Mouse (Mus musculus) ovary, postnatal 36 days (tissue): ENCODE results near the gene Spred2.

Experiments
- DNase-seq: peaks from one replicate; pipeline ENCODE4 v3.0.0; 2022; ENCODE audit warnings: low spot score, mixed read lengths

The Spred2 gene

DNA sequence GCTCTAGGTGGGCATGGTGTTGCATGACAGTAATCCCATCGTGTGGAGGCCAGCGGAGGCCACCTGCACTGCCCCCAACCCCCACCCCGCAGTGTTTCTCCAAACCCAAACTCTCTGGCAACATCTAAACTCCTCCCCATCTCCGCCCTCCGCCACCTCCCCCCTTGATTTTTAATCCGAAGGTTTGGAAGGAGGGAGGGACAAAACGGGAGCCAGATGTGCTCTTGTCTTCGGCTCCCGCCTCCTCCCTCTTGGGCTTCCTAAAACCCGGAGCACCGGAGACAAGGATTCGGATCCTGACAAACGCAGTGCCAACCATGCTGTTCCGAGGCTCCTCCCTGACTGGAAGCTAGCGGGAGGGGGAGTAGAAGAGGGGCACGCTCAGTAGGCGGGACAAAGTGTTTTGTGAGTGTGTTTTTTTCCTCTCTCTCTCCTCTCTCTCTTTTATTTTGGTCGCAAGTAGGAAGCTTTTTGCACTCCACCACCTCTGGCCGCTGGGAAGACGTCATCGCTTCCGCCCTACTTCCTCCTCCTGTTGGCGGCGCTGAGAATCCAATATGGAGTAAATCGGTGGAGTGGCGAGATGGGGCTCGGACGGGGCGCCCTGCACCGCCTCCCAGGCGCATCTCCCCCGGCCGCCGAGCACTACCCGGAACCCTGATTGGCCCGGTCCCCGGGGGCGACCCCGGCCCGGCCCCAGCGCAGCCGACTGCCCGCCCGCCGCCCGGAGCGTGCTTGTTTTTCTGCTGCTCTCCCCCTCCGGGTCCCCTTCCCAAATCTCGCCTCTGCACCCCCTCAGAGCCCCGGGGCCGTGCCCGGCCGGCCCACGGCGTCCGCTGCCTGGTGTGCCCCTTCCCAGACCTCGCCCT lies at the start of gene Spred2:
Gene Spred2, plus strand, starts transcription at position 488 of the 869 bp plus-strand sequence.
- peak; percentile 85 for DNase-seq

- no peak for DNase-seq
These were observed 48.6 kb upstream of the Spred2 start for GRCm38 (mm10) chr11:19875551-19875950.

GRCm38 (mm10) chr11:19875964-19876363 lies 48.2 kb upstream of the Spred2 start:
- DNase-seq, result no peak

GRCm38 (mm10) chr11:19877239-19877915 lies 46.8 kb upstream of the Spred2 start:
- no peak for DNase-seq

DNA sequence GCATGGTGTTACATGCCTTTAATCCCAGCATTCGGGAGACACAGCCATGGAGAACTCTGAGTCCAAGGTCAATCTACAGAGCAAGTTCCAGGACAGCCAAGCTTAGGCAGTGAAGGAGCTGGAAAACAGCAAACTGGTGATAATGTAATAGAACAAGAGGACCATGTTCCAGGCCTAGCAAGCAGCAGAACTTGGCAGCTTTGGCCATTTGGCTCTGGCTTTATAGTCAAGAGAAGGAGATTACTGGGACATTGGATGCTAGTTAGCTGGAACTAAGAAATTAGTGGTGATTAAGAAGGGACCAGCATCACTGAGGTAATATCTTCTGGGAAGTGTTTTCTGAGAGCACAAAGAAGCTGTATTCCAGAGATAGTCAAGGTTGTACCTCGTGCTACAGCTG lies 42.8 kb upstream of the Spred2 start:
- no peak for DNase-seq

- no peak for DNase-seq
These were observed 33.3 kb upstream of the Spred2 start for GRCm38 (mm10) chr11:19890700-19891406.

DNA sequence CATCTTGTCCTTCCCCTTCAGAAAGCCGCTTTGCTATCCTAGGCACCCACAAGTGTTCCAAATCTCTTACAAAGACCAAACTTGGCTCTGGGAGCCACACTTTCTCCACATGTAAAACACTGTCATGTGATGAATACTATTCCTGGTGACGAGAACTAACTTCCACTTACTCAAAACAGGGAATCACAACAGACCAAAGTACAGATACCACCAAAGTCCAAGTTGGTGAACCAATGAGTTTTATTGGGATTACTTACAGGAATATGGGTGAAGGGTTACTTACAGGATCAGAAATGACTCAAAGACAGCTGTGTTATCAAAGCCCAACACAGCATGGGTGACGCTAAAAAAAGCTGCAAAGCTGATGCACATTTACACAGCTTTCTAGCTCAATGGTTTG lies 30.9 kb upstream of the Spred2 start:
- no peak for DNase-seq

GRCm38 (mm10) chr11:19899621-19900020 lies 24.6 kb upstream of the Spred2 start:
- DNase-seq, result no peak

DNA sequence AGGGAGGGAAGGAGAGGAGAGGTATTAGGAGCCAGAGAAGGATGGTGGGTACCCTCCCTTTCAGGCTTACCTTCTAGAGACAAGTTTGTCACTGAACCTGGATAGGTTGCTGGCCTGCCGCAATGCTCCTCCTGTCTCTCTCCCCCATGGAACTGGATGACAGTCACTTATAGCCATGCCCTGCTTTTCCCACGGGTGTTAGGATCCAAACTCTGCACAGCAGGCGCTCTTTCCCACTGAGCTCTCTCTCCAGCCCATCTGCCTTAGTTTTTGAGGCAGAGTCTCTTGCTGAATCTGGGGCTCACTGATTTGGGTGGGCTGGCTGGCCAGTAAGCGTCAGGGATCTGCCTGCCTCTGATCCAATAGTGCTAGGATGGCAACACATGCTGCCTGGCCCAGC lies 23.5 kb upstream of the Spred2 start:
- no peak for DNase-seq

DNA sequence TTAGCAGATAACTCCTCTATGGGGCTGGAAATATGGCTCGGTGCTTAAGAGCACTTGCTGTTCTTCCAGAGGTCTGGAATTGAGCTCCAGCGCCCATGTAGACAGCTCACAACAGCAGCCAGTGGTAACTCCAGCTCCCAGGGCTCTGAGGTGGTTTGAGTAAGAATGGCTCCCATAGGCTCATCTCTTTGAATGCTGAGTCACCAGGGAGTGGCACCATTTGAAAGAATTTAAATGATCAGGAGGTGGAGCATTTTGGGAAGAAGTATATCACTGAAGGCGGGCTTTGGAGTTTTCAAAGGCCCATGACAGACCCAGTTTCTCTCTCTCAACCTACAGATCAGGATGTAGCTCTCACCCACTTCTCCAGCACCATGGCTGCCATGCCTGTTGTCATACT lies 13.0 kb upstream of the Spred2 start:
- no peak for DNase-seq

DNA sequence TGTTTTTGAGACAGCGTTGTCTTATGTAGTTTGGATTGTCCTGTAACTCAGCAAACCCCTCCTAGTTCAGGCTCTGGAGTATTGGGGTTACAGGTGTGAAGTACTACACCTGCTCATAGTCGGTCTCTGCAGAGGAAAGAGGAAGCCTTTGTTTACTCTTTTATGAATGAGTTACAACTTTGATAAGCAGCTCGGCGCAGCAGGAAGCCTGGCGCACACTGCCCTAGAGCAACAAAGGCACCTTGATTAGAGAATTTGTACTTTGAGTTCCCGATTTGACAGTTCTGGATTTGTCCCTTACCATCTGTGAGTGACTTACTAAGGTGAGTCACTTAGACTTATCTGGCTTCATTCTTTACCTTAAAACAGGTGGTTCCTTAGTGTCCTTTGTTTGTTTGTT lies 12.0 kb upstream of the Spred2 start:
- DNase-seq, result no peak

DNA sequence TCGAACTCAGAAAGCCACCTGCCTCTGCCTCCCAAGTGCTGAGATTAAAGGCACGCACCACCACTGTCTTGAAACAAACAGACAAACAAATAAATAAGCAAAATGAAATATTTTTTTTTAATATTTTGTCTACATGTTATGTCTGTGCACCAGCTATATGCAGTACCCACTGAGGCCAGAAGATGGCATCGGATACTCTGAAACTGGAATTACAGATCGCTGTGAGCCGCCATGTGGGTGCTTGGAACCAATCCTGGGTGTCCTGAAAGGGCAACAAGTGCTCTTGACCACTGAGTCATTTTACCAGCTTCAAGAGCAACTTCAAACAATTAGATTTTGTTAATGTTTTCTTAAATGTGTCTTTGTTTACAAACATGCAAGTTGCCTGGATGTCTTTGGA lies 11.5 kb upstream of the Spred2 start:
- DNase-seq, result no peak

DNA sequence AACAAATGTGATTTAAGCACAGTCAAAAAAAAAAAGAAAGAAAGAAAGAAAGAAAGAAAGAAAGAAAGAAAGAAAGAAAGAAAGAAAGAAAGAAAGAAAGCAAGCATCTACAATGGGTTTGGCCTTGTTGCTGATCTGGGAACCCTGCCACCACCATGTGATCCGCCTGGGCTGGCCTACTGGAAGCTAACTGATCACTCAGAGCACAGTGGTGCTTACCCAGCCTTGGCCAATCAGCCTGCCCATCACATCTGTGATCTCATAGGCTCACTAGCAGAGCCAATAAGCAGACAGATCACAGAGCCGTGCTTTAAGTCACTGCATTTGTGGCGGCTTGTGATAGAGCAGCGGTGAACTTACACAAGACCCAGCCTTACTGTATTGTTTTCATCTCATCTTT lies 10.4 kb upstream of the Spred2 start:
- DNase-seq, result no peak

DNA sequence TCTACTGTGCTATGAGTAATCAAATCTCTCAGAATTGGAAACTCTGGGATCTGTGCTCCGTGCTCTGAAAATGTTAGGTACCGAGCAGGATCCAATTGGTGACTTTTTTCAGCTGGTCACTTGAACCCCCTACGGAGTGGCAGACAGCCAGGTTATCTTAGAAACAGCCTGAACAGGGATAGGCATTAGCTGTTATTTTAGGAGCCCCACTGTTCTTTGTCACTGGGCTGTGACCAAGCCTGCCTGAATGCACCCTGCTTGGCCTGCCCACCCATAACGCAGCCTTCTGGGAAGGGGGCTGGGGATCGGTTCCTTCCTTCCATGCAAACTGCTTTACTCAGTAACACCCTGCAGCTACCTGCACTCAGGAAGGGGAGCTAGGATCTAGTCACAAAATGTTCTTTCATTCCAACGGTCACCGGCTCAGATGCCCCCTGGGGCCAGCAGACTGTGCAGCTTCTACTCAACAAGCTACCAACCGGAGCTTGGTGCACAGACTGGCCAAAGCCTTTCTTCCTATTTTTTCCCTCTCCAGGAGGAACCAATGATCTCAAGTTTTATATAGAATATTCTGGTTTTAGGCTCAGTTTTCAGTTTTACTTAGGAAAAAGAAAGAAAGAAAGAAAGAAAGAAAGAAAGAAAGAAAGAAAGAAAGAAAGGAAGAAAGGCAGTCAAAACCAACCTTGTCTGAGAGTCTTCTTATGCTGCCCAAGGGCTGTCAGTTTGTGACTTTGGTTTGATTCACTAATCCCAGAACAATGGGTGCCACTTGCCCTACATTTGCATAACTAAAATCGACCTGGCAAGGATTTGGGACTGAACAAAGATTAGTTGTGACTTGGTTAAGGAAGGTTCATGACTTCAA lies 6.6 kb upstream of the Spred2 start:
- peak; percentile 23 for DNase-seq

DNA sequence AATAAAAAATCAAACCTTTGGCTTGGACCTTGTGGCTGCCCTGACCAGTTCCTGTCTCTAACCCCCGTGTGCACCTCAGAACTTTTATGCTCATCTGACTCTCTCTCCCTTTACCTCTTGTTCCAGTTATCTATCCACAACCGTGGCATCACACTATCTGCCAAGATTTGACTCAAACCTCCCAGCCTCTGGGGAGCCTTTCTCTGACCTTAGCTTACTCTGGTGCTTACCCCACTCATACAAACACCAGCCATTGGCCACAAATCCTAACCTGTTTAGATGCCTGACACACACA lies 6.0 kb upstream of the Spred2 start:
- no peak for DNase-seq

DNA sequence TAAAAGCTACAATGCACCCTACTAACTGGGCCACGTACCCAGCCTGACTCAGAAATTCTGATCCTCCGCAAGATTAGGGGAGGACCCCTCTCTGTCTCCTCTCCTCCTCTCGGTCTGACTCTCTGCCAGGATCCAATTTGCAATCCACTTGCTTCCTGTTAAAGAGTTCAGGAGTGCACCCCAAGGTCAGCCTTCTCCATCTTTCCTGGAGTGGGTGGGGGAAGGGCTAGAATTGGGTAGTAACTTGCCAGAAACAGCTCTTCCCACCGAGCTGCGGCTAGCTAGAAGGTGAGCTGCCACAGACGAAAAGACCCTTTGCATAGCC lies 4.8 kb upstream of the Spred2 start:
- DNase-seq, result no peak

DNA sequence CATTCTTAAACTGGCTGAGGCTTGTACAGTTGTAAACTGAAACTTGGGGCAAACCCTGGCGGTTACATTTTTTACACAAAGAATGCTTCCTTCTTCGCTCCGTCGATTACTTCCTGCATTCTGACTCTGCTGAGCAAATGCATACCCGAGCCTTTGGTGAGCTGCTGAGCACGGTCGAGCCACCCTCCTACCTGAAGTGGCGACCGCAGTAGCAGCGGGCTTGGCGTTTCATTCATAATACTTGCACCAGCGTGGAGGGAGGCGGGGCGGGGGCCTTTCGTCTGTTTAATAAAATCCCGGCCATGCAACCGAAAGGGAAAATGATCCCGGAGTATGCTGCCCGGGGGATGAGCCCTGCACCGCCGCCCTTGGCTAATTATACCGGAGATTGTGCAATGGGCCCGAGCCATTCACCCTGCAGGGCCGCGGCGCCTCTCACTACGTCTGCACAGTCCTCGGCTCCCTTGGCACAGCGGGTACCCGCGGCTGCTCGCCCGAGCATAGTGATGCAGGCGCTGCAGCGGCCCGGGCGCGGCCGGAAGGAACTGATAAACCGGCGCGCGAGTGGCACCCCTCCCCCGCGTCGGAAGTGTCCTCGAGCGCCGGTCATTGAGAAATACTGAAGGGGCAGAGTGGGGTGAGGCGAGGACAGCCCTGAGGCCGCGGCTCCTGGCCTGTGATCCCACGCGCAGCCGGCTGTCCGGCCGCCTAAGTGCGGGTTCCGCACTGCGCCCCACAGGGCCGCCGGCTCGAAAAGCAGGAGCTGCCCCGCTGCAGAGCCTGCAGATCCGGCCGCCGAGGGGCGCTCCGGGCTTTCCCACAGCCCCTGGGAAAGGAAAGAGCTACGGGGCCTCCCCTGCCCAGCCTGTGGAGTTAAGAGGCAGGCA lies 4.1 kb upstream of the Spred2 start:
- DNase-seq, result peak; percentile 82

- DNase-seq, result no peak
These were observed 2.5 kb upstream of the Spred2 start for GRCm38 (mm10) chr11:19921723-19922122.

DNA sequence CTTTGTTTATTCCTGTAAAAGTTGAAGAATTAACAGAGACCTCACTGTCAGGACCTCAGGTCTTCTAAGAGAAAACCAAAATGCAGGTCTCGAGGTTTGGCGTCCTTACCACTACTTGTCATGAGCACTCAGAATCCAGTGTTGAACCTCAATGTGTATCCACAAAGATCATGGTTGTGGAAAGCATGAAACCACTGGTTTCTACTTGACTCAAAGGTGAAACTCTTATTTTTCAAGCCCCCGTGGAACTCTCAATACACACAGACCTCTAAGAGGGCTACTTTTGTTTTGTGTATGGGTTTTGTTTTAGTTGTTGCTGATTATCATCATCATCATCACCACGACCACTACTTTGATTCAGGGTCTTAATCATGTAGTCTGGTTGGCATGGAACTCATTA lies 2.0 kb upstream of the Spred2 start:
- DNase-seq, result no peak

DNA sequence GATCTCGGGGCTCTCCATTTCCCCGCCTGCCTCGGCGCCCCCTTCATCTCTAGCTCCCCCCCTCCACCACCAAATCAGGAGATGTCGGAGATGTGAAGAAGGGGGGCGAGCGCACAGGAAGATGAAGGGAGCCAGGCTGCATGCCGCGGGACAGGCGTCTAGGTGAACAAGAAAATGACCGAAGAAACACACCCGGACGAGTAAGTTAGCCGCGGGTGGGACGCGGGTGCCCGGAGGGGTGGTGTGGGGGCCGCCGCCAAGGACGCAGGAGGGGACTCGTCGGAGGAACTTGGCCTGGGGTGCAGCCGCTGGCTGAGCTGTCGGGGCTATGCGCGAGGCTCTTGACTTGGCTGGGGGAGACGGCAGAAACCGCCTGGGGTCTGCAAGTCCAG lies 578 bp downstream of the Spred2 start:
- DNase-seq, result no peak
